Mouse (Mus musculus) forebrain, embryonic 15.5 days (tissue): Measurements from ENCODE around the gene Zfp85. TPM values are rescaled to one million over a fixed set of nuclear protein-coding genes. Genes with fewer than 3 reads are reported as not detected.
"Not testable (repeated sequence)": the region's sequence is repeated elsewhere in the genome, so short reads cannot be mapped to it uniquely, and the experiment has no call there.

Experiments
- ATAC-seq: fragments of 200-750 bp; cut with Nextera tagmentation; replicated peaks from 2 replicates; pipeline ENCODE4 v1.8.0; 2017; ENCODE audit warnings: mild to moderate bottlenecking, moderate TSS enrichment, moderate library complexity
- H3K27ac ChIP-seq: fragments of 300-500 bp; sonication (generic); replicated peaks from 2 replicates; pipeline ENCODE4 v1.5.1; 2015; ENCODE audit warnings: mild to moderate bottlenecking, inconsistent platforms
- H3K27me3 ChIP-seq: fragments of 300-500 bp; sonication (generic); 2 replicates; pipeline ENCODE4 v1.6.1; 2015; ENCODE audit warnings: inconsistent platforms
- H3K36me3 ChIP-seq: fragments of 300-500 bp; sonication (generic); 2 replicates; pipeline ENCODE4 v1.6.1; 2015; ENCODE audit warnings: mild to moderate bottlenecking, inconsistent platforms
- H3K4me1 ChIP-seq: fragments of 300-500 bp; sonication (generic); 2 replicates; pipeline ENCODE4 v1.6.1; 2015; ENCODE audit warnings: inconsistent platforms
- H3K4me2 ChIP-seq: fragments of 300-500 bp; sonication (generic); replicated peaks from 2 replicates; pipeline ENCODE4 v1.6.1; 2015; ENCODE audit warnings: mild to moderate bottlenecking, inconsistent platforms
- H3K4me3 ChIP-seq: fragments of 300-500 bp; sonication (generic); 2 replicates; pipeline ENCODE4 v1.5.1; 2015; ENCODE audit warnings: mild to moderate bottlenecking, inconsistent platforms
- H3K9ac ChIP-seq: fragments of 300-500 bp; sonication (generic); replicated peaks from 2 replicates; pipeline ENCODE4 v1.6.1; 2015; ENCODE audit warnings: mild to moderate bottlenecking, inconsistent platforms
- H3K9me3 ChIP-seq: fragments of 300-500 bp; sonication (generic); 2 replicates; pipeline ENCODE4 v1.6.1; 2016; ENCODE audit warnings: inconsistent platforms
- WGBS: fragments of 180-500 bp; shearing (Covaris S2); methylation state at CpG from one replicate; pipeline ENCODE4 v1.1.7; 2015; ENCODE audit warnings: mixed read lengths; 5-methylcytosine and 5-hydroxymethylcytosine counted together
- polyA plus RNA-seq: library from polyadenylated mRNA; unstranded; fragments of >200 nt; fragmentation: Nextera tagmentation; extraction: Ambion mirVana; gene quantifications from 2 replicates; pipeline ENCODE4 v1.2.1, GENCODE M21; 2015

Zfp85 gene
- polyA plus RNA-seq, 1 experiment from 2014 or later: 8.6 TPM

DNA sequence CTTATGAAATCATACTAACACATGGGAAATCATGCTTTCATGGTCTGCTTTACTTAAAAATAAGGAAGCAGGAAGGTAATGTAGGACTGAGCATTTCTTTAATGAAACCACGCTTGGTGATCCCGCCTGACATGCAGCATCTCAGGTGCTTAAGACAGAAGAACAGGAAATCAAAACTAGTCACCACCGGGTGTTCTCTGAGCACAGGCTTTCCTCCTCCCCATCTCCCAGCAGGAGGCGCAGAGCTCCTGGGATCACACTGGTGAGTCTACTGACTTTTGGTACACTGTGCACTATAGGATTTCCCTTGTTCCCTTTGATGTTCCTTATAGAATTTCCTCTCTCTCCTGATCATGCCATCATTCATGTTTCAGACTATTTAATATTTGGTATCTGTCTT lies 25.6 kb downstream of the Zfp85 start:
- H3K9me3 ChIP-seq, H3K36me3 ChIP-seq, H3K27me3 ChIP-seq: not testable (repeated sequence)
- Histone ChIP-seq H3K27ac (peak overlapping the region; percentile 14; the same call in 1 of the 2 replicates), H3K4me2 (peak overlapping the region; percentile 71), H3K9ac (peak overlapping the region; percentile 68), H3K4me3 (peak overlapping the region; percentile 61), H3K4me1 (peaks cover 20% of the 10 kb centered on the region)
- peak; percentile 69 for ATAC-seq
- 38% methylated on average over 4 of the region's 4 CpGs for WGBS

- WGBS: 3% methylated on average over 19 of the region's 21 CpGs
- ATAC-seq: peak; percentile 90
- peak within 1 kb of the TSS; percentile 14; the same call in 1 of the 2 replicates for H3K27ac ChIP-seq
Measured at GRCm38 (mm10) chr13:67728641-67729318, 26.2 kb downstream of the Zfp85 start, which contains the start of gene Zfp65. TSS of gene Zfp65 (minus strand) at chr13:67729173.

GRCm38 (mm10) chr13:67728106-67728505 lies 26.9 kb downstream of the Zfp85 start:
- peak overlapping the region; percentile 71 for H3K4me2 ChIP-seq
- H3K9ac ChIP-seq: peak overlapping the region; percentile 68; the same call in 1 of the 2 replicates
- H3K27me3 ChIP-seq: no peaks in the 10 kb centered on the region
- H3K4me1 ChIP-seq: peaks cover 26% of the 10 kb centered on the region
- H3K9me3 ChIP-seq: 0 out of 2 replicates have a peak, but pooled peaks cover 2% of the 10 kb centered on the region
- H3K4me3 ChIP-seq: peak overlapping the region; percentile 61
- WGBS: 69% methylated on average over 1 of the region's 1 CpGs
- H3K36me3 ChIP-seq: no peaks in the 10 kb centered on the region
- no peak overlapping the region for H3K27ac ChIP-seq
- no peak for ATAC-seq

More at GRCm38 (mm10) chr13:67728641-67729318, 26.2 kb downstream of the Zfp85 start, which contains the start of gene Zfp65:
- H3K4me2 ChIP-seq: peak within 1 kb of the TSS; percentile 71
- no peaks in the 10 kb centered on the region for H3K27me3 ChIP-seq
- H3K4me1 ChIP-seq: peaks cover 20% of the 10 kb centered on the region
- 0 out of 2 replicates have a peak, but pooled peaks cover 4% of the 10 kb centered on the region for H3K9me3 ChIP-seq
- H3K9ac ChIP-seq: peak within 1 kb of the TSS; percentile 68
- no peaks in the 10 kb centered on the region for H3K36me3 ChIP-seq
- peak within 1 kb of the TSS; percentile 61 for H3K4me3 ChIP-seq

DNA sequence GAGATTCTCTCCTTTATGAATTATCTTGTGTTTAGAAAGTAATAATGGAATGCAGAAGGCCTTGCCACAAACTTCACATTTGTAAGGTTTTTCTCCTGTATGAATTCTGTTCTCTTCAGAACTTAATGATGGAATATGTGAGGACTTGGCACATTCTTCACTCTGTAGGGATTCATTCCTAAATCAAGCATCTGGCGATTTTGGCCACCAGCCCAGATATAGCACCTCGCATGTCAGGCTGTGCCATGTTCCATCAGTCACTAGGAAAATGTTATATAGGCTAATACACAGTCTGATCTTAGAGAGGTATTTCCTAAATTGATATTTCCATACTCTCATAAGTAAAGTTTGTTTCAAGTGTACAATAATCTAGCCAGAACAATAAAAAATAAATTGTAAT lies 29.7 kb downstream of the Zfp85 start:
- not testable (repeated sequence) for H3K9me3 ChIP-seq, H3K9ac ChIP-seq, H3K4me3 ChIP-seq, ATAC-seq, H3K27me3 ChIP-seq, H3K4me2 ChIP-seq, H3K36me3 ChIP-seq, H3K27ac ChIP-seq
- peaks cover 29% of the 10 kb centered on the region for H3K4me1 ChIP-seq
- 65% methylated on average over 2 of the region's 2 CpGs for WGBS

DNA sequence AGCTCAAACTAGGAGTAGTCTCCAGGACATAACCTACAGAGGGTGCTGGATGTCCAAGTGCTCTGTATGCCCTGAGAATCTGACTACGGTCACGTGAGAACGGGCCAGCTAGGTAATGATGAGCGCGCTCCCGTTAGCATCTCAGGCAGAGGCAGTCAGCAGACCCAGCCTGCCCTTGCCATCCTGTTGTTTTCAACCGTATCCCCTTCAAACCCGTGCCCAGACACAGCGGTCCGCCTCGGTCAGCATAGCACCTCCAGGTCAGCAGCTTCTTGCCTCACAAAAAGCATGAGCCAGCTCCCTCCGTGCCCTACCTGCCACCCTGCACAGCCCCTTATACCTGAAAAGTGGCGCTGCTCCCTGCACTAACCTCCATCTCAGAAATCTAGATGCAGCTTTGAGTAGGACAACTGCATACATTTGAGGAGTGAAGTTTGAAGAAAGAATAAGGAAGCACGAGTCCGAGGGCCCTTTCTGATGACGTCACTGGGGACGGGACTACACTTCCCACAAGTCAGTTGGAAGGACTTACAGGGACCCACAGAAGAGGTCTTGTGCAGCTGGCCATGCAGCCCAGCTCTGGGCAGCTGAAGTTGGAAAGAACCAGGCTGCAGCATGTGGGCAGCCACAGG lies 31.1 kb downstream of the Zfp85 start:
- H3K9ac ChIP-seq: peak overlapping the region; percentile 77
- H3K27ac ChIP-seq: peak overlapping the region; percentile 68
- H3K4me1 ChIP-seq: peaks cover 22% of the 10 kb centered on the region
- H3K36me3 ChIP-seq: no peaks in the 10 kb centered on the region
- peak overlapping the region; percentile 86 for H3K4me2 ChIP-seq
- H3K4me3 ChIP-seq: peak overlapping the region; percentile 96
- H3K9me3 ChIP-seq: no peaks in the 10 kb centered on the region
- under 1% methylated on average over 17 of the region's 17 CpGs for WGBS
- no peaks in the 10 kb centered on the region for H3K27me3 ChIP-seq
- peak; percentile 93 for ATAC-seq

Other genes starting within 250 kb of the Zfp85 start
- gene Gm26965, start 229.1 kb downstream of the Zfp85 start, polyA plus RNA-seq: 0.59 TPM in 1 of 2 replicates, not detected in the other
- gene Zfp87, start 229.1 kb downstream of the Zfp85 start, polyA plus RNA-seq: 42.8 and 43.6 TPM in 2 replicates
- gene Zfp748, start 201.4 kb downstream of the Zfp85 start, polyA plus RNA-seq: 15.3 and 16.2 TPM in 2 replicates
- gene Zfp729b, start 145.5 kb downstream of the Zfp85 start, polyA plus RNA-seq: 5.2 and 6.7 TPM in 2 replicates
- 0.17 and 0.46 TPM in 2 replicates for gene Gm49345, start 117.5 kb downstream of the Zfp85 start, polyA plus RNA-seq
- 3.5 and 4.1 TPM in 2 replicates for gene Zfp729a, start 117.4 kb downstream of the Zfp85 start, polyA plus RNA-seq
- 16.2 and 21.1 TPM in 2 replicates for gene Zfp738, start 68.2 kb downstream of the Zfp85 start, polyA plus RNA-seq
- 11.9 and 13.2 TPM in 2 replicates for gene Zfp65, start 26.1 kb downstream of the Zfp85 start, polyA plus RNA-seq
- 2.8 and 3.5 TPM in 2 replicates for gene Zfp493, start 24.5 kb upstream of the Zfp85 start, polyA plus RNA-seq
- 13.9 and 14.0 TPM in 2 replicates for gene Zfp273, start 58.5 kb upstream of the Zfp85 start, polyA plus RNA-seq
- 4.6 and 5.2 TPM in 2 replicates for gene Gm10037, start 75.9 kb upstream of the Zfp85 start, polyA plus RNA-seq
- not detected in 2 replicates for gene BC048507, start 108.1 kb upstream of the Zfp85 start, polyA plus RNA-seq